Mouse (Mus musculus) lung, adult 18-20 months (tissue): ENCODE measurements around the gene Pold4.
"Not testable (repeated sequence)": the region's sequence is repeated elsewhere in the genome, so short reads cannot be mapped to it uniquely, and the experiment has no call there.

Experiments
- DNase-seq, 2 experiments: peaks; one replicate each; pipeline ENCODE4 v3.0.0; 2022; ENCODE audit warnings: mixed read lengths in 2 of 2

The Pold4 gene

GRCm38 (mm10) chr19:4229451-4230076 lies 2.1 kb upstream of the Pold4 start:
- peak in 1 of 2 experiments; percentile 35 for DNase-seq

GRCm38 (mm10) chr19:4230415-4230814 lies 1.3 kb upstream of the Pold4 start:
- DNase-seq: peak in 1 of 2 experiments; percentile 33

- peak; percentile 69 to 76 for DNase-seq
Observed at GRCm38 (mm10) chr19:4232186-4232572, 480 bp downstream of the Pold4 start.

GRCm38 (mm10) chr19:4232651-4233050 lies 952 bp downstream of the Pold4 start:
- no peak for DNase-seq

GRCm38 (mm10) chr19:4234548-4234947 lies 2.8 kb downstream of the Pold4 start:
- DNase-seq: no peak

- DNase-seq: no peak
Observed at GRCm38 (mm10) chr19:4240247-4240668, 8.6 kb downstream of the Pold4 start.

- no peak for DNase-seq
Observed at GRCm38 (mm10) chr19:4242416-4242815, 10.7 kb downstream of the Pold4 start.

- no peak for DNase-seq
Observed at GRCm38 (mm10) chr19:4244775-4245174, 13.1 kb downstream of the Pold4 start.

- DNase-seq: no peak
Observed at GRCm38 (mm10) chr19:4247010-4247409, 15.3 kb downstream of the Pold4 start.

GRCm38 (mm10) chr19:4248683-4249082 lies 17.0 kb downstream of the Pold4 start:
- DNase-seq: not testable (repeated sequence)

GRCm38 (mm10) chr19:4254230-4254629 lies 22.5 kb downstream of the Pold4 start:
- DNase-seq: no peak

GRCm38 (mm10) chr19:4255583-4256162 lies 24.0 kb downstream of the Pold4 start:
- no peak for DNase-seq

- peak; percentile 93 to 94 for DNase-seq
Observed at GRCm38 (mm10) chr19:4257216-4257896, 25.7 kb downstream of the Pold4 start.

GRCm38 (mm10) chr19:4257897-4258252 lies 26.2 kb downstream of the Pold4 start:
- no peak for DNase-seq

- DNase-seq: no peak
Observed at GRCm38 (mm10) chr19:4261038-4261698, 29.5 kb downstream of the Pold4 start.

GRCm38 (mm10) chr19:4262756-4263155 lies 31.1 kb downstream of the Pold4 start:
- DNase-seq: no peak

- no peak for DNase-seq
Observed at GRCm38 (mm10) chr19:4263702-4264101, 32.0 kb downstream of the Pold4 start.

- no peak for DNase-seq
Observed at GRCm38 (mm10) chr19:4264171-4264780, 32.6 kb downstream of the Pold4 start.

- DNase-seq: no peak
Observed at GRCm38 (mm10) chr19:4265956-4266355, 34.3 kb downstream of the Pold4 start.

- DNase-seq: peak; percentile 90 to 92
Observed at GRCm38 (mm10) chr19:4268566-4269361, 37.1 kb downstream of the Pold4 start, which contains the start of gene Ssh3. Gene Ssh3, minus strand, starts transcription at chr19:4269180.

GRCm38 (mm10) chr19:4270187-4270586 lies 38.5 kb downstream of the Pold4 start:
- no peak for DNase-seq

GRCm38 (mm10) chr19:4270972-4271371 lies 39.3 kb downstream of the Pold4 start:
- no peak for DNase-seq
